Mouse (Mus musculus): ENCODE measurements around the gene 4930430F08Rik. TPM values are rescaled to one million over a fixed set of nuclear protein-coding genes. Genes with fewer than 3 reads are reported as not detected.

4930430F08Rik gene
- polyA plus RNA-seq, 1 experiment = 11.8 TPM

Other genes starting within 250 kb of the 4930430F08Rik start
- not detected in 2 replicates for gene Gm4302, start 249.6 kb downstream of the 4930430F08Rik start, polyA plus RNA-seq (2012; rRNA removed)
- gene Gm4303, start 244.5 kb downstream of the 4930430F08Rik start, polyA plus RNA-seq (2012; rRNA removed) = not detected in 2 replicates
- not detected in 2 replicates for gene Gm4305, start 239.3 kb downstream of the 4930430F08Rik start, polyA plus RNA-seq (2012; rRNA removed)
- not detected in 2 replicates for gene Gm4307, start 229.1 kb downstream of the 4930430F08Rik start, polyA plus RNA-seq (2012; rRNA removed)
- not detected in 2 replicates for gene Gm4312, start 207.9 kb downstream of the 4930430F08Rik start, polyA plus RNA-seq (2012; rRNA removed)
- 16.8 and 17.2 TPM in 2 replicates for gene Tmtc3, start 103.1 kb downstream of the 4930430F08Rik start, polyA plus RNA-seq (2012; rRNA removed)
- gene Cep290, start 102.9 kb downstream of the 4930430F08Rik start, polyA plus RNA-seq (2012; rRNA removed) = 6.5 and 6.8 TPM in 2 replicates
- not detected in 2 replicates for gene 1700017N19Rik, start 61 bp upstream of the 4930430F08Rik start, polyA plus RNA-seq (2012; rRNA removed)

Data from urinary bladder, adult 2 months (tissue).